Mouse (Mus musculus) liver, embryonic 14.5 days (tissue): ENCODE results near the gene Fat2. TPM values are rescaled to one million over a fixed set of nuclear protein-coding genes. Genes with fewer than 3 reads are reported as not detected.

Experiments used
- ATAC-seq: fragments of 200-750 bp; cut with Nextera tagmentation; 2 replicates; pipeline ENCODE4 v1.8.0; 2017; ENCODE audit warnings: moderate number of reproducible peaks, mild to moderate bottlenecking, moderate library complexity; ENCODE audit not compliant: insufficient read depth
- DNase-seq, 3 experiments: peaks; one replicate each; pipeline ENCODE4 v3.0.0-alpha.2; 2012 to 2013; ENCODE audit warnings: low read depth in 3 of 3, low spot score in 3 of 3
- H3K27ac ChIP-seq: fragments of 300-500 bp; sonication (generic); 2 replicates; pipeline ENCODE4 v1.5.1; 2014; ENCODE audit warnings: moderate library complexity, mild to moderate bottlenecking, control low read depth, inconsistent platforms
- H3K27me3 ChIP-seq: fragments of 300-500 bp; sonication (generic); 2 replicates; pipeline ENCODE4 v1.6.1; 2014; ENCODE audit warnings: mild to moderate bottlenecking, low read length, moderate library complexity; ENCODE audit not compliant: control insufficient read depth, insufficient read depth
- H3K36me3 ChIP-seq: fragments of 300-500 bp; sonication (generic); replicated peaks from 2 replicates; pipeline ENCODE4 v1.6.1; 2014; ENCODE audit warnings: low read depth; ENCODE audit not compliant: control insufficient read depth, insufficient read depth
- H3K4me1 ChIP-seq, 2 experiments: fragments of 200-500 bp in 1 of 2; fragments of 300-500 bp in 1 of 2; sonication (generic) in 1 of 2; replicated peaks; 2 replicates each; pipeline ENCODE4 v1.6.1; 2012 to 2014; ENCODE audit warnings: antibody characterized with exemption in 1 of 2, inconsistent platforms in 1 of 2, low read length in 1 of 2; ENCODE audit not compliant: control insufficient read depth in 2 of 2, insufficient read depth in 2 of 2
- H3K4me2 ChIP-seq: fragments of 300-500 bp; sonication (generic); 2 replicates; pipeline ENCODE4 v1.6.1; 2014; ENCODE audit warnings: low read depth, mild to moderate bottlenecking, control low read depth, moderate library complexity
- H3K4me3 ChIP-seq, 2 experiments: fragments of 200-500 bp in 1 of 2; fragments of 300-500 bp in 1 of 2; sonication (generic) in 1 of 2; 2 replicates each; pipeline ENCODE4 v1.5.1; 2012 to 2014; ENCODE audit warnings: low read depth in 2 of 2, low read length in 2 of 2, mild to moderate bottlenecking in 2 of 2, control low read depth in 1 of 2, inconsistent platforms in 1 of 2, moderate library complexity in 1 of 2; ENCODE audit not compliant: insufficient read depth in 1 of 2
- H3K9ac ChIP-seq: fragments of 300-500 bp; sonication (generic); replicated peaks from 2 replicates; pipeline ENCODE4 v1.6.1; 2014; ENCODE audit warnings: mild to moderate bottlenecking, control low read depth, moderate library complexity
- H3K9me3 ChIP-seq: fragments of 300-500 bp; sonication (generic); 2 replicates; pipeline ENCODE4 v1.6.1; 2016; ENCODE audit warnings: low read length, mixed read lengths; ENCODE audit not compliant: control insufficient read depth
- CTCF ChIP-seq: IDR thresholded peaks from 2 replicates; pipeline ENCODE4 v1.5.1; 2016; ENCODE audit warnings: antibody characterized with exemption, low read depth, control low read depth
- EP300 ChIP-seq: IDR thresholded peaks from 2 replicates; pipeline ENCODE4 v1.6.1; 2016; ENCODE audit warnings: antibody characterized with exemption, low read depth
- WGBS: fragments of 180-500 bp; shearing (Covaris S2); extraction: QIAGEN DNeasy Blood & Tissue Kit; methylation state at CpG from one replicate; pipeline ENCODE4 v1.1.7; 2014; ENCODE audit not compliant: insufficient replicate concordance; 5-methylcytosine and 5-hydroxymethylcytosine counted together
- polyA plus RNA-seq, 2 experiments: library from polyadenylated mRNA; depleted of rRNA in 1 of 2; stranded (reverse) in 1 of 2; unstranded in 1 of 2; fragments of >200 nt; fragmentation: Nextera tagmentation in 1 of 2; extraction: Ambion mirVana in 1 of 2; gene quantifications; 2 replicates each; pipeline versions ENCODE4 v1.2.1 to v1.2.3; 2012 to 2014

Gene Fat2
- polyA plus RNA-seq, 2 experiments: under 0.01 TPM; not detected in 1

- 52% methylated on average over 6 of the region's 6 CpGs for WGBS
- TF ChIP-seq EP300: no peak
- no peak for TF ChIP-seq CTCF
Observed at GRCm38 (mm10) chr11:55334063-55334462, 2.3 kb downstream of the Fat2 start.

DNA sequence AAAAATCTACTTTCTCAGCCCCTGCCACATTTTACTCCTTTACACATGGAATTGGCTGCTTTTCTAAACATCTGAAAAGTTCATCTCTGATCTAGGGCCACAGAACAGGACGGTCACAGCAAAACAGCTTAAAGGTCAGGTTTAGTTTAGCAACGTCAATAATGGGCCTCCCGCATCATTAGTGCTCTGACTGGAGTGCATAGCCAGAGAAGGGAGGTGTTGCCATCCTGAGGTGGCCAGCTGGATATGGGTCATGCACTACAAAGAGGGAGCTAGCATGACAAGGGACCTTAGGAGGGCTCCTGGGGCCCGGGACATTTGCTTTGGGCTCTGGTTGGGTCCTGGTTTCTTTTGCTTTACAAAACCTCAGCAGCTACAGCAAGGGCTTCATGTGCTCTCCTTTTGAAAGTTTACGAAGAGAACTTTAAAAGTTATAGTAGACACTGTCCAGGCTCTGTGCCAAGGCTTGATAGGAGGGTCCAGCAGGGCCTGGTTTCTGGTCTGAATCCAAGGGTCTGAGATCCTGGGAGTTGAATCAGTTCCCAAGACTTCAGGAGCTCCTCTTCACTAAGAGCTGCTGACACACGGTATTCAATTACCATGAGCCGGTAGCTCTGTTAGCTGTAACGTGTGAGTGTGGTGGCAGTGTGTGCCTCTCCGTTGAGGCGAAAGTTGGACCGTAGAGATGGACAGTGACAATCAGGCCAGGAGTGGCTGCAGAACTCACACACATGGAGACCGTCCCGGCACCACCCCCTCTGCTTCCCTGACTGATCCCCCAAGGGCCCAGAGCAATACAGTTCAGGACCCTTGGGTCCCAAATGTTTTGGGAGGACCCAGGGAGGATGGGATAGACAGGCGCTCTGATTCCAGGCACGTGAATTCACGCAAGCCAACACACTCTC is 6.2 kb downstream of the Fat2 start:
- no peak overlapping the region for H3K9ac ChIP-seq
- H3K27ac ChIP-seq: no peak overlapping the region
- 66% methylated on average over 16 of the region's 16 CpGs for WGBS
- H3K9me3 ChIP-seq: no peaks in the 10 kb centered on the region
- H3K36me3 ChIP-seq: no peaks in the 10 kb centered on the region
- H3K4me2 ChIP-seq: no peak overlapping the region
- no peak for ATAC-seq
- no peak for DNase-seq
- no peaks in the 10 kb centered on the region for H3K4me1 ChIP-seq
- H3K4me3 ChIP-seq: no peak overlapping the region
- TF ChIP-seq CTCF (no peak), EP300 (no peak)
- no peaks in the 10 kb centered on the region for H3K27me3 ChIP-seq

More at GRCm38 (mm10) chr11:55334063-55334462, 2.3 kb downstream of the Fat2 start:
- Histone ChIP-seq H3K36me3 (no peaks in the 10 kb centered on the region), H3K9ac (no peak overlapping the region), H3K9me3 (no peaks in the 10 kb centered on the region), H3K27ac (no peak overlapping the region), H3K4me3 (no peak overlapping the region), H3K4me1 (no peaks in the 10 kb centered on the region), H3K4me2 (no peak overlapping the region), H3K27me3 (no peaks in the 10 kb centered on the region)
- ATAC-seq (no peak), DNase-seq (no peak)

DNA sequence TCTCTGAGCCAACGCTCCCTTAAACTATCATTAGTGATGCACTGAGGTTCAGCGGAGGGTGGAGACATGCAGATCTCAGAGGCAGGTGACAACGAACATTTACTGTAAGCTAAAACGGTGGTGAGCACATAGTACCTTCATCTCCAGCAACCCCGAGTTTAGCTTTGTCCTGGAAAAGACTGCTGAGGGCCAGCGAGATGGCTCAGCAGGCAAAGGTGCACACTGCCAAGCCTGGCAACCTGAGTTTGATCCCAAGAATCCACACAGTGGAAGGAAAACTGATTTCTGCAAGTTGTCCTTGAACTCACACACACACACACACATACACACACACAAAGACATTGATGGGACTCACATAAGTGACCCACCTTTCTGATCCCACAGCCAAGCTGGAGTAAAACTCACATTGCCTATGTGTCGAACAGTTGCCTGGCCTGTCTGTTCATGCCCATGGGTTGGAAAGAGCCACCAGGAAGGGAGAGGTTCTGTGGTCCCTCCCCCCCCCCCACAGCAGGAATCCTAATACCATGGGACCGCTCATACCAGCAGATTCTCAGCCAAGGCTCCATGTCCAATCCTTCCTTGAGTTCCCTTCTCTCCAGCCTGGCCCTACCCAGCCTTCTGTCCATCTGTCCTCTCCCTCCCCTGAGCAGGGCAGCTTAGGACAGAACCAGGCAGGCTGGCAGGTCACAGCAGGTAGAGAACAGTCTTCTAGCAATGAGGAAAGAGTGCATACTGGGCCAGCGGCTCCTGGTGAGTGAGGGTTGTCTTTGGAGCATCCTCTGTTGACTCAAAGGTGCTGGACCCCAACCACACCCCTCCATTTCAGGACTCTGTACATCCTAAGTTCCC is 8.6 kb downstream of the Fat2 start:
- TF ChIP-seq CTCF: no peak
- no peak for TF ChIP-seq EP300
- Histone ChIP-seq H3K9ac (no peak overlapping the region), H3K4me2 (no peak overlapping the region), H3K36me3 (no peaks in the 10 kb centered on the region), H3K9me3 (no peaks in the 10 kb centered on the region), H3K27me3 (no peaks in the 10 kb centered on the region), H3K27ac (no peak overlapping the region), H3K4me1 (no peaks in the 10 kb centered on the region), H3K4me3 (no peak overlapping the region)
- ATAC-seq (no peak), DNase-seq (no peak)
- 68% methylated on average over 9 of the region's 9 CpGs for WGBS

DNA sequence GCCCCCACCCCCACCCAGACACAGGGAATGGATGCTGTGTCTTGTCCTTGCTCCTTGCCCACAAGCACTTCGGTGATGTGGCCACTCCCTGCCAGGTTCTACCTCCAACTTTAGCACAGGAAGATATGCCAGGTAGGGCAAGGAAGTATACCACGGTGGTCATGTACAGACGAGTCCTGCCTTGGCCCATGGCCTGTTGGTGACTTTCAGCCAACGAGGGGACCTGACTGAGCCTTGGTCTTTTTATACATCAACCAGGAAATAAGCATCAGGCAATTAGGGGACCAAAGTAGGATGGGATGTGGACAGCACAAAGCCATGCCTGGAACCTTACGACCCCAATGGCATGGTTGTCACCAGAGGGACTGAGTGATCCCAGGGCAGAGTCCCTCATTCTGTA is 9.3 kb downstream of the Fat2 start:
- Histone ChIP-seq H3K27me3 (no peaks in the 10 kb centered on the region), H3K27ac (no peak overlapping the region), H3K4me2 (no peak overlapping the region), H3K4me1 (no peaks in the 10 kb centered on the region), H3K4me3 (no peak overlapping the region), H3K36me3 (no peaks in the 10 kb centered on the region), H3K9me3 (no peaks in the 10 kb centered on the region), H3K9ac (no peak overlapping the region)
- WGBS: 57% methylated on average over 5 of the region's 5 CpGs
- DNase-seq (no peak), ATAC-seq (no peak)
- TF ChIP-seq EP300: no peak
- no peak for TF ChIP-seq CTCF

GRCm38 (mm10) chr11:55326211-55326610 is 10.2 kb downstream of the Fat2 start:
- Histone ChIP-seq H3K27me3 (no peaks in the 10 kb centered on the region), H3K9ac (no peak overlapping the region), H3K9me3 (no peaks in the 10 kb centered on the region), H3K4me1 (no peaks in the 10 kb centered on the region), H3K4me3 (no peak overlapping the region), H3K27ac (no peak overlapping the region), H3K36me3 (no peaks in the 10 kb centered on the region), H3K4me2 (no peak overlapping the region)
- DNase-seq (no peak), ATAC-seq (no peak)
- TF ChIP-seq EP300 (no peak), CTCF (no peak)
- 66% methylated on average over 7 of the region's 7 CpGs for WGBS
